Mouse (Mus musculus): ENCODE data around the gene Prok2.

Prok2 gene

DNA sequence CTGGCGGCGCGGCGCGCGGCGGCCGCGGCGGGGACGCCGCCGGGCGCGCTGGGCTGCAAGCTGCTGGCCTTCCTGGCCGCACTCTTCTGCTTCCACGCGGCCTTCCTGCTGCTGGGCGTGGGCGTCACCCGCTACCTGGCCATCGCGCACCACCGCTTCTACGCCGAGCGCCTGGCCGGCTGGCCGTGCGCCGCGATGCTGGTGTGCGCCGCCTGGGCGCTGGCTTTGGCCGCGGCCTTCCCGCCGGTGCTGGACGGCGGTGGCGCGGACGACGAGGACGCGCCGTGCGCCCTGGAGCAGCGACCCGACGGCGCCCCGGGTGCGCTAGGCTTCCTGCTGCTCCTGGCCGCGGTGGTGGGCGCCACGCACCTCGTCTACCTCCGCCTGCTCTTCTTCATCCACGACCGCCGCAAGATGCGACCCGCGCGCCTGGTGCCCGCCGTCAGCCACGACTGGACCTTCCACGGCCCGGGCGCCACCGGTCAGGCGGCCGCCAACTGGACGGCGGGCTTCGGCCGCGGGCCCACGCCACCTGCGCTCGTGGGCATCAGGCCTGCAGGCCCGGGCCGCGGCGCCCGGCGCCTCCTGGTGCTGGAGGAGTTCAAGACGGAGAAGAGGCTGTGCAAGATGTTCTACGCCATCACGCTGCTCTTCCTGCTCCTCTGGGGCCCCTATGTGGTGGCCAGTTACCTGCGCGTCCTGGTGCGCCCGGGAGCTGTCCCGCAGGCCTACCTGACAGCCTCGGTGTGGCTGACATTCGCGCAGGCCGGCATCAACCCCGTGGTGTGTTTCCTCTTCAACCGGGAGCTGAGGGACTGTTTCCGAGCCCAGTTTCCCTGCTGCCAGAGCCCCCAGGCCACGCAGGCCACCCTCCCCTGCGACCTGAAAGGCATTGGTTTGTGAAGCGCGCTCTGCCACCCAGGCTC, 33.0 kb downstream of the Prok2 start:
- DNase-seq (ENCODE audit: low spot score in 2 of 2) = no peak

DNA sequence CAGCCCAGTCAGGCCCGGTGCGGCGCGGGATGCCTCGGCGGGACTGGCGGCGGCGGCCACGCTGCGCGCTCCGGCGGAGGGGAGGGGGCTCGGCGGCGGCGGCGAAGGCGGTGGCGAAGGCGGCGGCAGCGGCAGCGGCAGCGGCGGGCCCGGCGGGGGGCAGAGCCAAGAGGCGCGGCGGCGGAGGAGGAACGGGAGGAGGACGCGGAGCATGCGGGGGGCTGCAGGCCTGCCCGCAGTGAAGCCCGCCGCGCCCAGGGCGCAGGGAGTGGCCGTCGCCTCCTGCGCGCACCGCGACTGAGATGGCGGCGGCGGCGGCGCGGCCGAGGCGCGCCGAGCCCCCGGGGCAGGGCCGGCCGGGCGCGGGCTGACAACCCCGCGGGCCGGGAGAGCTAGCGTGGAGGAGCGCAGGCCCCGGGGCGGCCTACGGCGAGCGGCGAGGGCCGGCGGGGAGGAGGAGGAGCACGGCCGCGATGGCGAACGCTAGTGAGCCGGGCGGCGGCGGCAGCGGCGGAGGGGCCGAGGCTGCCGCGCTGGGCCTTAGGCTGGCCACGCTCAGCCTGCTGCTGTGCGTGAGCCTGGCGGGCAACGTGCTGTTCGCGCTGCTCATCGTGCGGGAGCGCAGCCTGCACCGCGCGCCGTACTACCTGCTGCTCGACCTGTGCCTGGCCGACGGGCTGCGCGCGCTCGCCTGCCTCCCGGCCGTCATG, 33.8 kb downstream of the Prok2 start, which contains the start of gene Gpr27:
TSS of gene Gpr27 (plus strand) at position 474 of the 710 bp plus-strand sequence.
- peak in 1 of 2 experiments; percentile 30 for DNase-seq (ENCODE audit: low spot score in 2 of 2)

DNA sequence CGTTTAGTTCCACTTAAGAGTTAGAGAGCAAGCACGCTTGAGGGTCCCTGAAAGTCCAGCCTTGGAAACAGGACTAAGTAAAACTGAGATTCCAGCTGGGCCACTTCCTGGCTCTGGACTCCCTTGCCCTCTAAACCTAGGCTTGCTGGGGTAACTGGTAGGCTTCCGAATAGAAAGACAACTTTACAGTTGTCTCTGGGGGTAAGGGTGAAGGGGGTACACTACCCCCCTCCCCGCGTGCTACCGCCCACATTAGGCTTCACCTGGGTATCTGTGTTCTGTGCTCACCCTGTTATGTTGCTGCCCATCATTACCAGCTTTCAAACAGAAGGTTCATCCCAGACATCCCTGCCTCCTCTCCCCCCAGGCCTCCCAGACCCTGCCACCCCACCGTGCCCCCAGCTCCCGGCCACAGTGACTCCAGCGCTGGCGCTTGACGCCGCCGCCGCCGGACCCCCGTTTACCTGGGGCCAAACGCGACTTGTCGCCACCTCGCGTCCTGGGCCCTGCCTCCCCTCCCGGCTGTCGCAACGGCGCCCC, 34.5 kb downstream of the Prok2 start:
- DNase-seq (ENCODE audit: low spot score in 2 of 2) = no peak

DNA sequence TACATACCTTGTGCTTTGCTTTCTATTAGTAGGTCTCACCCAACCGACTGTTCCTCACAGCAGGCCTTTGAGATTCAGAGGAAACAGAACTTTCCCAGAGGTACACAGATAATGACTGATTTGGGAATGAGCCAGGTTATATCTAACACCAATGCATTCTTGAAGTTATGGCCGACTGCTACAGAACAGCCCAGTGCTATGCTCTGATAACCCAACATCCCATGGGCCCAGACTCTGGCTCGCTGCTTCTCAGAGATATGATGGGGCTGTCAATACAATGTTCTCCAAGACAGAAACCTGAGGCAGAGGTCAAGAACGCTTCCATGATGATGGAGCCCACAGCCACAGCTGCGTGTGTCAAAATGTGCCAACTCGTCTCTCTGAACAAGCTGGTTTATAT, 37.7 kb downstream of the Prok2 start:
- no peak for DNase-seq (ENCODE audit: low spot score in 2 of 2)

DNA sequence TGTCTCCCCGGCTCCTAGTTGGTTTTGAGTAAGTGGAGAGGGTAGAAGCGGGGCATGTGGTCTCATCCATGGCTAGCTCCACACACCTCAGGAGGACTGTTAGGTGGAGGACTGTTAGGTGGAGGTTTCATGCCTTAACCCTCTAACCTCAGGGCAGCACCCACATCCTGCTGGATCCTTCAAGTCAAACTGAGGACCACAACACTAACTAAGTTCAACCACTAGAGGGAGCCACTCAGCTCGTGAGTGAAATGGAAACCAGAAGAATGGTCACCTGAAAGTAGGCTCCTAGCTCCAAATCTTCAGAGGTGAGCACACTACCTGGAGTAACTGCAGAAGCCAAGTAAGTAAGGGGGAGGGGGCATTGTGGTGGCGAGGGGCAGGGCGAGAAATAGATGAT, 41.3 kb downstream of the Prok2 start:
- DNase-seq (ENCODE audit: low spot score in 2 of 2) = no peak

DNA sequence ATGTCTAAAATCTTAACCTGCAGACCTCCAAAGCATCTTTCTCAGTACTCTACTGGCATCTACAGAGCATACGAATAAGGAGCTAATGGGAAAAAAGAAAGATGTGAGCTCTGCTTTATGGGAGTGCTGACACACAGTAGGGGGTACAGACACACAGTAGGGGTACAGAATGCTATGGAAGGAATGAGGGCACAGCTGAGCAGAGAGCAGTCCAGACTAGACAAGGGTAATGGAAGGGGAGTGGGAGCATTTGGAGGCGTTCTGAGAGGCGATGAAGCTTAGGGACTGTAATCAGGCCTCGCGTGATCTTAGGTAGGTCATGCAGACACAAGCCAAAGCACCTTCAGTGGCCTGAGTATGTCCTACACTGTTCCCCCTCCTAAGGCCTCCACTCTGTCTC, 42.2 kb downstream of the Prok2 start:
- DNase-seq (ENCODE audit: low spot score in 2 of 2) = no peak

DNA sequence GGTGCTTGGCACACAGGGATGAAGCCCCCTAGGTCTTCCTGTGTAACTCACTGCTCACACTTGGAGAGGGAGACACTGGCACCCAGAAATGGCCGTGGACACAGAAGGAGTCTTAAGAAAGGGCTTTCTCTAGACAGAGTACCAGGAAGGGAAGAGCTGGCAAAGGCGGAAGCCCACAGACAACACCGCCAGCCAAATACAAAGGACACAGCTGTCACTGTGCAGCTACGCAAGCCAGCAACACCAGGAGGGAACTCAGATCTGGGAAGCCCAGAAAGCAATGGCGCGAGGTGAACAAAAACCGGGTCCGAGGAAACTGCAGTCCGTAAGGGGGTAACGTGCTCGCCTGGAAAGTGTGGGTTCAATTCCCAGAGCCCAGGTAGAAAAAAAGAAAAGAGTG, 48.1 kb downstream of the Prok2 start:
- DNase-seq (ENCODE audit: low spot score in 2 of 2) = no peak

DNA sequence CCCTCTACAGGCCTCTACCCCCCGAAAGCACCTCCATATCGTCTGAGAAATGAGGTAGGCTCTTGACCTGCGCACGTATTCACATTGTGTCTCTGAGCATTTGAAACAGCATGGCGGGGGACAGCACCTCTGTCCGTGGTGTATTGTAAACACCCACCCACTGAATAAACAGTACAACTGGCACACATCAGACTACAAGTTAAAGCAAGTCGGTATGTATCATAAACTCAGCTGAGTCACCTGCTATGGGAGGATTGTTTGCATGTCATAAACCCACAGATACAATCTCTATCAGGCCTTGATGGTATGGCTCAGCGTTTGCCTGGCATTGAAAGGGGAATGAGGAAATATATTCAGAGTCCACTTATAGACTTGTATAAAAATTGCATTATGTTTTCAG, 48.9 kb downstream of the Prok2 start:
- DNase-seq (ENCODE audit: low spot score in 2 of 2) = no peak

DNA sequence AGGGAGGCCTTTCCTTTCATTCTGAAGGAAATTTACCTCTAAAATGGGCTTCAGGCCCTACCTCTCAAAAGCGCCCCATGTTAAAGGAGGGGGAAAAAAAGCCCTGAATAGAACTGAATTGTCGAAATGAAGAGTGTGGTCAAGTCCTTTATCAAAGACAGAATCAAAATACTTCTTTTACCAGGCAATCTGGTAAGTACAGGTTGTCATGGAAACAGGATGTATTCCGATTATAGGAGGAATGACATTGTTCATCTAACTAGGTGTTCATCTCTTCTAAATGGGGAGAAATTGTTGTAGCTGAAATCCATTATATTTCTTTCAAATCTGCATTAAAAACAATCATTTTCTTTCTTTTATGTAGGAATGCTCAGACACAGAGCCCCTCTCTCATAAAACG, 51.7 kb downstream of the Prok2 start:
- DNase-seq (ENCODE audit: low spot score in 2 of 2) = no peak

DNA sequence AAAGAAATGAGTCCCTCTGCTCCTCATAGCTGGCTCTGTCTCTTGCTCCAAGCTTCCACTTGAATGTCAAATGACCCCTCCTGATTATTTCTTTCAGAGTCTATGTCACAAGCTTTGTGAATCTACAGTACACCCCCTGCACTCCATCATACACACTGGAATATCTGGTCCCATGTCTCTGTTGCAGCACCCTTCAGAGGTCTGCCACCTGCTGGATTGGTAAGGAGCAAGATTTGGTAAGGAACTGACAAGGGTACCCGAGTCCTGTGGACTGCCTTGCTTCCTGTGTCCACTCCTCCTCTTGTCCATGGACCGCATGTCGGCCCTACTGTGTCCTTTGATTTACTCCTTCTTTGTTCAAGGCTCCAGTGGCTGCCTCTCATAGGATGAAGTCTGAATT, 54.4 kb downstream of the Prok2 start:
- no peak for DNase-seq (ENCODE audit: low spot score in 2 of 2)

DNA sequence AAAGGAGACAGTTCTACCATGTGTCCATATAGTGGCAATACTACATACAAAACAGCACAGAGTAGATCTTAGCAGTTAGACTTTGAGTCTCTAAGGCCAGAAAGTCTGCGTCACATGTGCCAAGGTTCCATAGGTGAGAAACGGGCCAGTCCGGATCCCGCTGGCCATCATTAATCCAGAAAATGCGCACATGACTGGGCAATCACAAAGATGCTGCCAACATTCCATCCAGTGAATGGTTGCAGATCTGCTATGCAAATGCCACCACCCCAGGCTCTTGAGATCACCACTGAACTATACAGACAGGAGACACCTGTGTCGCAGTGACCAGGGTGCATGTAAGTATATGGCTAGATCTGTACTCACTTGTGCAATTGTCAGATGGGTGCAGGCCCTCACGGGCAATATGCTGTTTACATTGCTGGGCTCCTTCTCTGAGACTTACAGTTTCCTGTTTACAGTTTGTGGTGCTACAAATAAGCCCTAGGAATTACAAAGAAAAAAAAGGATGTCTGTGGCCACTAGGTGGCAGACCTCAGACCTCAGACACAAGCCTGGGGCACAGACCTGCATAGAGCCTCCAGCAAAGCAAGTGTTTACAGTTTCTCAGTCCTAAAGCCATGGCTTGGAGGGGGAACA, 55.6 kb downstream of the Prok2 start:
- DNase-seq (ENCODE audit: low spot score in 2 of 2) = peak in 1 of 2 experiments; percentile 55

DNA sequence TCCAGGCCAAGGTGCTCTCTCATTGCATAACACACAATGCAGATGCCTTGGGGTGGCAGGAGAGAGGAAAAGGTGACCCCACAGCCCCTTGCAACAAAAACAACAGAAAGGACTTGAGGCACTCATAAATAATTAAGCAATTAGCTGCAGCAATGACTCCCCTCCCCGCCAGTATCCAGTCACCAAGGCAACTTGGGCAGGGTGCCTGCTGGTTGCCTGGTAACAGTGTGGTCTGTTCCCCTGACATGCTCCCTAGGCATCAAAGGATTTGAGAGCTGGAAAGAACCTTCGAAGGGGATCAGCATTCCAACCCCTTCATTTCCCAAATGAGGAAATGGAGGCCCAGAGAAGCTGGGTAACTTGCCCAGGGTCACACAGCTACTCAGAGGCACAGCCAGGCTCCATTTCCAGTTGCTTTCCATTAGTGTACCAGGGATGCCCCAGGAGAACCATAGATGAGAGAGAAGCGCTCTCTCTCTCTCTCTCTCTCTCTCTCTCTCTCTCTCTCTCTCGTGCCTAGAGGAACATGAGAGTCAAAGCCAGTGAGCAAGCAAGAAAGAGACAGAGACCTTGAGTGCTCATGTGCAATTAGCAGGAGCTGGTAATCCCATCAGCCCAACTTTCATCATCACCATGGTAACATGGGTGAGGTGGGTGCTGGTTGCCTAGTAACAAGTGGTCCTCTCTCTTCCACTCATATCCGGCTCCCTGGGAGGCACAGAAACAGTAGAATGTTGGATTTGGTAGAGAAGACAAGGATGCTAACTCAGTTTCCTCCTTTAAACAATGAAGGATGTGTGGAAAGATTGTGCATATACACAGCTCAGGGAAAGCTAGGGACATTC, 56.5 kb downstream of the Prok2 start:
- DNase-seq (ENCODE audit: low spot score in 2 of 2) = peak; percentile 67 to 78

DNA sequence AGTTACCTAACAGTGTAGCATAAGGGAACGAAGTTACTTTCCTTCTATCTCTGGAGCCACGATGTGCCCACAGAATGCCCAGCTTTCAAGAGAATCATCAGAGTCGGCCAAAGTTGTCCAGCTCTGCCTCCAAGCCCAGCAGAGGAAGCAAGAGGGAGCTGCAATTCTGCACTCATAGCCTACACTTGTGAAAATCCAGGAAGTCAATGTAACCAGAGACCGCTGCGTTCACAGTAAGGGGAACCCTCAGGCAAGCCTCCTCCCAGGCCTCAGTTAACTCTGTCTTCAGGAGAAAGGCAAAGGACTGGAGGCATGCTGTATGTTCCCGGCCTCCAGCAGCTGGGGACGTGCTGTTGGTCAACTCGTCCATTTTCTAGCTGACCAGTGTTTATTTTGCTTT, 58.9 kb downstream of the Prok2 start:
- no peak for DNase-seq (ENCODE audit: low spot score in 2 of 2)

DNA sequence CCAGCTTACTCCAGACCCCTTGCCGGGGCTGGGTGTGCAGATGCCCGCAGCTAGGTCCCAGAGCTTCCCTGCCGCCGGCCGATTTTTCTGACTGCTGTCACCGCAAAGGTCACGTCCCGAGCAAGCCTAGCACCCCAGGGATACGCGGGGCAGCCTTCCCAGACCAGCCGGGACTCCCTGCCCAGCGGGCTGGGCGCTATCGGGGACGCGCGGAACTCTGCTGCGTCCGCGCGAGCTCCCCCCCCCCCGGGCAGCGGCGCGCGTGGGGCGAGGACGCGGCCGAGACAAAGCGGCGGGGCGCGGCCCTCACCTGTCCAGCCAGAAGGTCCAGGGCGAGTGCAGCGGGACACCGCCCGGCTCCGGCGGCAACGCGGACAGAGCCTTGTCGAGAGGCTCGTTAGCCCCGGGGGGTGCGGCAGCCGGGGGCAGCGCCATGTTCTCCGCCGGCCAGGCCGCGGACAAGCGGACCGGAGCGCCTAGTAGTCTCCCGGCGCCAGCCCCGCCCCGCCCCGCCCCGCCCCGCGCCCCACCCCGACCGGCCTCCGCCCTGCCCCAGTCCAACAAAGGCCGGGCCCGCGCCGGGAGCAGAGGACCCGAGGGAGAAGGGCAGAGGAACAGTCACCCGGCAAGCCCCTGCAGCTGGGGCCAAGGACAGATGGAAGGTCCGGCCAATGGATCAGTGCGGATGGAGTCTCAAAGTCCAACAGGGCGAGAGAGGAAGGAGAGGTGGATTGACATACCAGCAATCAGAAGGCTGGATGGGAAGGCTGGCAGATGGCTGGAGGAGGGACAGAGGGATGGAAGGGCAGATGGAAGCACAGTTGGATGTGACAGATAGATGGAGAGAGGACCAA, 59.6 kb downstream of the Prok2 start, which contains the start of the genes Eif4e3 and Gm20696:
TSS of gene Eif4e3 (minus strand) at position 454 of the 854 bp plus-strand sequence.
TSS of gene Gm20696 (minus strand) at position 480 of the 854 bp plus-strand sequence.
- DNase-seq (ENCODE audit: low spot score in 2 of 2) = no peak

DNA sequence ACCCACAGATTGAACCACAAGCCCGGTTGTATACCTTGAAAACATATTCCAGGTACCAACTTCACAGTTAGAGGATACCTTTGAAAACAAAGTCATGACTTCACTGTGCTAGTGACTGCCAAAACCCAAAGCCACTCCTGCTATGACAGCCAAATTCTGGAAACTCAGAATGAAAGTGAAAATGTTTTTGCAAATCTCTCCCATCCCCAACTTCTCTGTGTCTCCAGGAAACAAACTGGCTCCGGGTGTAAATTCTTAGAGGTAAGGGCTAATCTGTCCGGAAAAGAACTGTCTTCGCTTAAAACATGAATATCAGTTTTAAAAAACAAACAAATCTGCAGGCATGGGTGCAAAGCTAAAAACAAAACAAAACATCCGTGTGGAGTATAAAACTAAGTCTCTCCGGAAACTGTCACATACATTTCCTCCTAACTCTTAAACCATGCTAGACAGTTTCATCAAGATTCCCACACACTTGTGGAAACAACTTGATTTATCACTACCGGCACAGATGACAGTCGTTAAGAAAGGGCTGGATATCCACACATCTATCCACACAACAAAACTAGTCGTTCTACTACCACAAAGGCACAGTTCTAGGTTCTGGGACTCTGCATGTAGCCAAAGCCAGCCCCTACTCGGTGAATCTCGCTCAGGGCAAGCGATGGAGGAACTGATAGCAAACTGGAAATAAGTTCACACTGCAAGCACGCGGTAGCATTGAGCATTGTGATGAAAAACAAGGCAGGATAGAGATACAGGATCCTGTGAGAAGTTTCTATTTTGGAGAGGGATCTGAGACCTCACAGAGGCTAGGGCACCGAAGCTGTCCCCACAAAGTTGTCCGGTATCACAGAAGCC, 60.5 kb downstream of the Prok2 start:
- no peak for DNase-seq (ENCODE audit: low spot score in 2 of 2)

DNA sequence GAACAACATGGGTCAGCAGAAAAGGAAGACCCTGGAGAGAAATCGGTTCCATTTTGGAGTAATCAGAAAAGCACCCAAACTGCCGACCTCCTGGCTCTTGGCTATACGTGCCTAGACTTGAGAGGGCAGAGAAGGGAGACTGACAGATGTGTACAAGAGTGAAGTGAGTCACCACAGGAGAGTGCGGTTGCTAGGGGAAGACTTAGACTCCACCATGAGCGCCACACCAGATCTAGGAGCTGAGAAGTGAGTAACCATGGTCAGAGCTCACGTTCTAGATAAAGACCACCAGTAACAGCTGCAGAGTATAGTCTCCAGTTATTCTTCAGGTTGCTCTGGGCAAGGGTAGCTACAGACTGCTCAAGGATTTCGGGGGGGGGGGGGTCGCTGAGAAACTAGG, 63.0 kb downstream of the Prok2 start:
- no peak for DNase-seq (ENCODE audit: low spot score in 2 of 2)

Measured in frontal cortex, postnatal 14 days (tissue).